Mouse (Mus musculus): ENCODE data around the gene Svbp. TPM values are rescaled to one million over a fixed set of nuclear protein-coding genes. Genes with fewer than 3 reads are reported as not detected.

Gene Svbp
- polyA plus RNA-seq, 1 experiment from 2014 or later = 112 TPM

- Histone ChIP-seq H3K36me3 (peaks cover 9% of the 10 kb centered on the region; the same call in 1 of the 2 replicates), H3K9ac (no peak overlapping the region), H3K27ac (peak overlapping the region; percentile 46), H3K9me3 (no peaks in the 10 kb centered on the region), H3K4me3 (no peak overlapping the region), H3K27me3 (no peaks in the 10 kb centered on the region), H3K4me1 (peaks cover 30% of the 10 kb centered on the region), H3K4me2 (no peak overlapping the region)
- 63% methylated on average over 11 of the region's 11 CpGs for WGBS
- ATAC-seq (ENCODE audit: borderline replicate concordance, extremely low read depth, low FRiP score, low TSS enrichment) = no peak
These were observed 53.4 kb downstream of the Svbp start for GRCm38 (mm10) chr4:119248407-119248965.

Other genes starting within 250 kb of the Svbp start
- gene Lao1, start 233.7 kb upstream of the Svbp start, polyA plus RNA-seq (2015; fragmentation: Nextera tagmentation; extraction: Ambion mirVana) = not detected in 2 replicates
- gene Slc2a1, start 86.6 kb upstream of the Svbp start, polyA plus RNA-seq (2015; fragmentation: Nextera tagmentation; extraction: Ambion mirVana) = 83.6 and 87.2 TPM in 2 replicates
- gene Zfp691, start 21.1 kb upstream of the Svbp start, polyA plus RNA-seq (2015; fragmentation: Nextera tagmentation; extraction: Ambion mirVana) = 7.3 and 7.8 TPM in 2 replicates
- 1.5 and 2.2 TPM in 2 replicates for gene Ermap, start 5.3 kb upstream of the Svbp start, polyA plus RNA-seq (2015; fragmentation: Nextera tagmentation; extraction: Ambion mirVana)
- not detected in 2 replicates for gene Tmem269, start 22.9 kb downstream of the Svbp start, polyA plus RNA-seq (2015; fragmentation: Nextera tagmentation; extraction: Ambion mirVana)
- 34.4 and 40.8 TPM in 2 replicates for gene AU022252, start 37.4 kb downstream of the Svbp start, polyA plus RNA-seq (2015; fragmentation: Nextera tagmentation; extraction: Ambion mirVana)
- 38.0 and 38.4 TPM in 2 replicates for gene P3h1, start 37.6 kb downstream of the Svbp start, polyA plus RNA-seq (2015; fragmentation: Nextera tagmentation; extraction: Ambion mirVana)
- gene Cldn19, start 60.1 kb downstream of the Svbp start, polyA plus RNA-seq (2015; fragmentation: Nextera tagmentation; extraction: Ambion mirVana) = not detected in 2 replicates
- 635 and 678 TPM in 2 replicates for gene Ybx1, start 99.3 kb downstream of the Svbp start, polyA plus RNA-seq (2015; fragmentation: Nextera tagmentation; extraction: Ambion mirVana)
- gene Ppih, start 125.2 kb downstream of the Svbp start, polyA plus RNA-seq (2015; fragmentation: Nextera tagmentation; extraction: Ambion mirVana) = 102 and 115 TPM in 2 replicates
- 5.2 and 5.6 TPM in 2 replicates for gene Ccdc30, start 220.2 kb downstream of the Svbp start, polyA plus RNA-seq (2015; fragmentation: Nextera tagmentation; extraction: Ambion mirVana)
- gene Ppcs, start 227.1 kb downstream of the Svbp start, polyA plus RNA-seq (2015; fragmentation: Nextera tagmentation; extraction: Ambion mirVana) = 35.1 and 36.2 TPM in 2 replicates
- 0.59 and 0.68 TPM in 2 replicates for gene Zmynd12, start 227.5 kb downstream of the Svbp start, polyA plus RNA-seq (2015; fragmentation: Nextera tagmentation; extraction: Ambion mirVana)